Mouse (Mus musculus) mammary gland, adult 2 months (tissue): ENCODE measurements around the gene Ces1a. TPM values are rescaled to one million over a fixed set of nuclear protein-coding genes. Genes with fewer than 3 reads are reported as not detected.

Source experiments
- polyA plus RNA-seq: library from polyadenylated mRNA; depleted of rRNA; stranded (reverse); fragments of >200 nt; gene quantifications from 2 replicates; pipeline ENCODE4 v1.2.3, GENCODE M21; 2012; ENCODE audit warnings: low replicate concordance; rRNA removed

The Ces1a gene
- polyA plus RNA-seq = 0.50 TPM in 1 of 2 replicates, not detected in the other

GRCm38 (mm10) chr8:93048092-93048491 lies at the start of gene Ces1a:
Ces1a (minus strand) TSS chr8:93048192.

DNA sequence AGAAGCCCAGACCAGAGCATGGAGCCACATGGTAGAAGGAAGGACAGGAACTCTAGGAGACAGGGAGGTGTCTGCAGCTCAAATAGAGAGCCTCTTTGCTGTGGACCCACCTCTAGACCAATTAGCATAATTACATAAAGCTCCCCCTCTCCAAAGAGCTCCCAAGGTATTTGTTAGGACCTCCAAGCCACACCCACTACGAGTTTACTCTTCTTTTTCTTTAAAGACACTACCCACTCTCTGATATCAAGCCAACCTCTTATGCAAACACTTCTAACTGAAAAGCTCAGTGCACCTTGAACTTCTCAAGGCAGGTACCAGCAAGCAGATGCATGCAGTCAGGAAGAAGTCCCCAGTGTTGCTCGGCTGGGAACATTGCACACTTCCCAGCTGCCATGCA lies 31.9 kb upstream of the Ces1a start, which contains the start of gene Ces1b:
Gene Ces1b, minus strand, starts transcription at position 131 of the 400 bp plus-strand sequence.

Other genes starting within 250 kb of the Ces1a start
- 485 and 511 TPM in 2 replicates for gene Mmp2, start 220.9 kb downstream of the Ces1a start, polyA plus RNA-seq
- gene Lpcat2, start 192.9 kb downstream of the Ces1a start, polyA plus RNA-seq = 4.1 and 4.3 TPM in 2 replicates
- gene Capns2, start 146.8 kb downstream of the Ces1a start, polyA plus RNA-seq = 2.9 TPM in 1 of 2 replicates, not detected in the other
- gene Slc6a2, start 88.1 kb downstream of the Ces1a start, polyA plus RNA-seq = 0.10 and 0.40 TPM in 2 replicates
- gene Ces1b, start 31.8 kb upstream of the Ces1a start, polyA plus RNA-seq = not detected in 2 replicates
- gene Ces1c, start 83.1 kb upstream of the Ces1a start, polyA plus RNA-seq = 2.0 TPM in 1 of 2 replicates, not detected in the other
- gene Ces1d, start 149.6 kb upstream of the Ces1a start, polyA plus RNA-seq = 662 and 1,338 TPM in 2 replicates
- gene Ces1e, start 181.4 kb upstream of the Ces1a start, polyA plus RNA-seq = 0.30 and 0.62 TPM in 2 replicates
- gene Ces1f, start 231.6 kb upstream of the Ces1a start, polyA plus RNA-seq = 26.6 and 56.2 TPM in 2 replicates